Mouse (Mus musculus): ENCODE results near the gene Haao. TPM values are rescaled to one million over a fixed set of nuclear protein-coding genes. Genes with fewer than 3 reads are reported as not detected.

The Haao gene
- 93.3 and 104 TPM in 2 replicates for polyA plus RNA-seq (2015; fragmentation: Nextera tagmentation; extraction: Ambion mirVana)

- no peak for ATAC-seq
- Histone ChIP-seq H3K4me2 (ENCODE audit: low read depth, low read length) (peak within 1 kb of the TSS; percentile 57), H3K4me3 (ENCODE audit: low read depth, low read length) (peak within 1 kb of the TSS; percentile 42), H3K9me3 (ENCODE audit: low read length) (no peaks in the 10 kb centered on the region), H3K27ac (ENCODE audit: low read depth) (peak within 1 kb of the TSS; percentile 88), H3K9ac (replicated peaks) (peak within 1 kb of the TSS; percentile 50), H3K27me3 (ENCODE audit: insufficient read depth, low read length) (no peaks in the 10 kb centered on the region), H3K36me3 (replicated peaks; ENCODE audit: insufficient read depth, low read length) (0 out of 2 replicates have a peak, but pooled peaks cover 3% of the 10 kb centered on the region), H3K4me1 (ENCODE audit: insufficient read depth) (peaks cover 39% of the 10 kb centered on the region)
- peak; percentile 44 for DNase-seq
- TF ChIP-seq EP300 (IDR thresholded peaks at IDR 0.05; ENCODE audit: low read depth) (no peak), CTCF (IDR thresholded peaks at IDR 0.05; ENCODE audit: low read depth) (no peak)
- WGBS (ENCODE audit: insufficient replicate concordance): 46% methylated on average over 3 of the region's 3 CpGs
Observed at GRCm38 (mm10) chr17:83847815-83848214, at the start of gene Haao. TSS of gene Haao (minus strand) at chr17:83847963.

- H3K27me3 ChIP-seq (ENCODE audit: insufficient read depth, low read length): no peaks in the 10 kb centered on the region
- no peaks in the 10 kb centered on the region for H3K36me3 ChIP-seq (replicated peaks; ENCODE audit: insufficient read depth, low read length)
- TF ChIP-seq EP300 (IDR thresholded peaks at IDR 0.05; ENCODE audit: low read depth) (no peak), CTCF (IDR thresholded peaks at IDR 0.05; ENCODE audit: low read depth) (no peak)
- H3K4me3 ChIP-seq (ENCODE audit: low read depth, low read length): no peak overlapping the region
- H3K9ac ChIP-seq (replicated peaks): no peak overlapping the region
- ATAC-seq (no peak; the same call in 1 of the 2 replicates), DNase-seq (no peak)
- 65% methylated on average over 8 of the region's 8 CpGs for whole genome bisulfite sequencing (ENCODE audit: insufficient replicate concordance)
- no peak overlapping the region for H3K4me2 ChIP-seq (ENCODE audit: low read depth, low read length)
- H3K27ac ChIP-seq (ENCODE audit: low read depth): no peak overlapping the region
- peaks cover 8% of the 10 kb centered on the region; the same call in 1 of the 2 replicates for H3K4me1 ChIP-seq (ENCODE audit: insufficient read depth)
- no peaks in the 10 kb centered on the region for H3K9me3 ChIP-seq (ENCODE audit: low read length)
Observed at GRCm38 (mm10) chr17:83897361-83897799, 49.6 kb upstream of the Haao start.

- no peaks in the 10 kb centered on the region for H3K27me3 ChIP-seq (ENCODE audit: insufficient read depth, low read length)
- no peak overlapping the region for H3K9ac ChIP-seq (replicated peaks)
- H3K4me3 ChIP-seq (ENCODE audit: low read depth, low read length): no peak overlapping the region
- H3K36me3 ChIP-seq (replicated peaks; ENCODE audit: insufficient read depth, low read length): no peaks in the 10 kb centered on the region
- H3K27ac ChIP-seq (ENCODE audit: low read depth): no peak overlapping the region
- H3K4me2 ChIP-seq (ENCODE audit: low read depth, low read length): no peak overlapping the region
- ATAC-seq (0 out of 2 replicates have a peak, but pooled peaks have one; percentile 31), DNase-seq (peak; percentile 30)
- H3K4me1 ChIP-seq (ENCODE audit: insufficient read depth): peaks cover 8% of the 10 kb centered on the region; the same call in 1 of the 2 replicates
- TF ChIP-seq EP300 (IDR thresholded peaks at IDR 0.05; ENCODE audit: low read depth): no peak
- peak; percentile 77 for TF ChIP-seq CTCF (IDR thresholded peaks at IDR 0.05; ENCODE audit: low read depth)
- no peaks in the 10 kb centered on the region for H3K9me3 ChIP-seq (ENCODE audit: low read length)
- 26% methylated on average over 10 of the region's 10 CpGs for WGBS (ENCODE audit: insufficient replicate concordance)
Observed at GRCm38 (mm10) chr17:83896723-83897122, 49.0 kb upstream of the Haao start.

- H3K36me3 ChIP-seq (replicated peaks; ENCODE audit: insufficient read depth, low read length): no peaks in the 10 kb centered on the region
- TF ChIP-seq CTCF (IDR thresholded peaks at IDR 0.05; ENCODE audit: low read depth) (no peak), EP300 (IDR thresholded peaks at IDR 0.05; ENCODE audit: low read depth) (no peak)
- H3K9ac ChIP-seq (replicated peaks): no peak overlapping the region
- 69% methylated on average over 8 of the region's 8 CpGs for WGBS (ENCODE audit: insufficient replicate concordance)
- H3K27ac ChIP-seq (ENCODE audit: low read depth): no peak overlapping the region
- H3K27me3 ChIP-seq (ENCODE audit: insufficient read depth, low read length): no peaks in the 10 kb centered on the region
- no peak overlapping the region for H3K4me2 ChIP-seq (ENCODE audit: low read depth, low read length)
- ATAC-seq (no peak), DNase-seq (no peak)
- H3K4me3 ChIP-seq (ENCODE audit: low read depth, low read length): no peak overlapping the region
- H3K9me3 ChIP-seq (ENCODE audit: low read length): no peaks in the 10 kb centered on the region
- H3K4me1 ChIP-seq (ENCODE audit: insufficient read depth): peaks cover 8% of the 10 kb centered on the region; the same call in 1 of the 2 replicates
Observed at GRCm38 (mm10) chr17:83895321-83895770, 47.6 kb upstream of the Haao start.

- no peak for TF ChIP-seq CTCF (IDR thresholded peaks at IDR 0.05; ENCODE audit: low read depth)
- no peak for TF ChIP-seq EP300 (IDR thresholded peaks at IDR 0.05; ENCODE audit: low read depth)
- H3K4me3 ChIP-seq (ENCODE audit: low read depth, low read length): no peak overlapping the region
- DNase-seq: peak; percentile 22
- peak; percentile 84 for ATAC-seq
- H3K9me3 ChIP-seq (ENCODE audit: low read length): no peaks in the 10 kb centered on the region
- no peak overlapping the region for H3K9ac ChIP-seq (replicated peaks)
- no peak overlapping the region for H3K4me2 ChIP-seq (ENCODE audit: low read depth, low read length)
- 64% methylated on average over 4 of the region's 4 CpGs for WGBS (ENCODE audit: insufficient replicate concordance)
- no peak overlapping the region; the same call in 1 of the 2 replicates for H3K27ac ChIP-seq (ENCODE audit: low read depth)
- no peaks in the 10 kb centered on the region for H3K27me3 ChIP-seq (ENCODE audit: insufficient read depth, low read length)
- H3K4me1 ChIP-seq (ENCODE audit: insufficient read depth): peaks cover 8% of the 10 kb centered on the region; the same call in 1 of the 2 replicates
- H3K36me3 ChIP-seq (replicated peaks; ENCODE audit: insufficient read depth, low read length): no peaks in the 10 kb centered on the region
Observed at GRCm38 (mm10) chr17:83893134-83893533, 45.4 kb upstream of the Haao start.

- ATAC-seq (no peak), DNase-seq (no peak)
- no peaks in the 10 kb centered on the region for H3K9me3 ChIP-seq (ENCODE audit: low read length)
- H3K27me3 ChIP-seq (ENCODE audit: insufficient read depth, low read length): no peaks in the 10 kb centered on the region
- no peaks in the 10 kb centered on the region for H3K36me3 ChIP-seq (replicated peaks; ENCODE audit: insufficient read depth, low read length)
- WGBS (ENCODE audit: insufficient replicate concordance): 84% methylated on average over 9 of the region's 9 CpGs
- H3K4me1 ChIP-seq (ENCODE audit: insufficient read depth): no peaks in the 10 kb centered on the region
- no peak overlapping the region for H3K4me3 ChIP-seq (ENCODE audit: low read depth, low read length)
- TF ChIP-seq EP300 (IDR thresholded peaks at IDR 0.05; ENCODE audit: low read depth) (no peak), CTCF (IDR thresholded peaks at IDR 0.05; ENCODE audit: low read depth) (no peak)
- no peak overlapping the region for H3K27ac ChIP-seq (ENCODE audit: low read depth)
- no peak overlapping the region for H3K9ac ChIP-seq (replicated peaks)
- H3K4me2 ChIP-seq (ENCODE audit: low read depth, low read length): no peak overlapping the region
Observed at GRCm38 (mm10) chr17:83891864-83892263, 44.1 kb upstream of the Haao start.
